Mouse (Mus musculus) limb, embryonic 14.5 days (tissue): Measurements from ENCODE around the gene St6gal1. TPM values are rescaled to one million over a fixed set of nuclear protein-coding genes. Genes with fewer than 3 reads are reported as not detected.

Experiments used
- ATAC-seq: fragments of 200-750 bp; cut with Nextera tagmentation; 2 replicates; pipeline ENCODE4 v1.8.0; 2017; ENCODE audit warnings: low read depth, moderate number of reproducible peaks, moderate TSS enrichment; ENCODE audit not compliant: low FRiP score
- DNase-seq: peaks from one replicate; pipeline ENCODE4 v3.0.0-alpha.2; 2015; ENCODE audit warnings: low spot score
- H3K27ac ChIP-seq: fragments of 300-500 bp; sonication (generic); replicated peaks from 2 replicates; pipeline ENCODE4 v1.5.1; 2014; ENCODE audit warnings: low read depth, mild to moderate bottlenecking, low read length, moderate library complexity, mixed read lengths
- H3K27me3 ChIP-seq: fragments of 300-500 bp; sonication (generic); 2 replicates; pipeline ENCODE4 v1.6.1; 2014; ENCODE audit warnings: low read length, mixed read lengths; ENCODE audit not compliant: control insufficient read depth, insufficient read depth
- H3K36me3 ChIP-seq: fragments of 300-500 bp; sonication (generic); 2 replicates; pipeline ENCODE4 v1.6.1; 2014; ENCODE audit warnings: mild to moderate bottlenecking, low read length, moderate library complexity, mixed read lengths; ENCODE audit not compliant: control insufficient read depth, insufficient read depth
- H3K4me1 ChIP-seq: fragments of 300-500 bp; sonication (generic); 2 replicates; pipeline ENCODE4 v1.6.1; 2014; ENCODE audit warnings: antibody characterized with exemption, low read length, mixed read lengths; ENCODE audit not compliant: control insufficient read depth, insufficient read depth
- H3K4me2 ChIP-seq: fragments of 300-500 bp; sonication (generic); replicated peaks from 2 replicates; pipeline ENCODE4 v1.6.1; 2014; ENCODE audit warnings: low read depth, mild to moderate bottlenecking, low read length, moderate library complexity; ENCODE audit not compliant: severe bottlenecking
- H3K4me3 ChIP-seq: fragments of 300-500 bp; sonication (generic); replicated peaks from 2 replicates; pipeline ENCODE4 v1.5.1; 2014; ENCODE audit warnings: low read length
- H3K9ac ChIP-seq: fragments of 300-500 bp; sonication (generic); 2 replicates; pipeline ENCODE4 v1.6.1; 2014; ENCODE audit warnings: mild to moderate bottlenecking, low read depth, low read length, moderate library complexity; ENCODE audit not compliant: severe bottlenecking
- H3K9me3 ChIP-seq: fragments of 300-500 bp; sonication (generic); 2 replicates; pipeline ENCODE4 v1.6.1; 2016; ENCODE audit warnings: low read length; ENCODE audit not compliant: control insufficient read depth
- POLR2A ChIP-seq: fragments of 200-500 bp; IDR thresholded peaks from 2 replicates; pipeline ENCODE4 v1.8.0; 2012; ENCODE audit warnings: inconsistent platforms, mild to moderate bottlenecking, moderate library complexity, borderline replicate concordance; ENCODE audit not compliant: insufficient read depth, insufficient read length; ENCODE audit errors: extremely low read depth
- WGBS: fragments of 180-500 bp; shearing (Covaris S2); extraction: QIAGEN DNeasy Blood & Tissue Kit; methylation state at CpG from one replicate; pipeline ENCODE4 v1.1.7; 2014; 5-methylcytosine and 5-hydroxymethylcytosine counted together
- polyA plus RNA-seq, 2 experiments: library from polyadenylated mRNA; depleted of rRNA in 1 of 2; stranded (reverse) in 1 of 2; unstranded in 1 of 2; fragments of >200 nt; fragmentation: Nextera tagmentation in 1 of 2; extraction: Ambion mirVana in 1 of 2; gene quantifications; 2 replicates each; pipeline versions ENCODE4 v1.2.1 to v1.2.3; 2012 to 2014

The St6gal1 gene
- polyA plus RNA-seq, 2 experiments: 13.3 to 16.8 TPM

GRCm38 (mm10) chr16:23223166-23223870 lies 1.2 kb upstream of the St6gal1 start:
- Histone ChIP-seq H3K27ac (no peak overlapping the region), H3K36me3 (no peaks in the 10 kb centered on the region), H3K4me2 (peak overlapping the region; percentile 89; the same call in 1 of the 2 replicates), H3K4me1 (peaks cover 7% of the 10 kb centered on the region; the same call in 1 of the 2 replicates), H3K9ac (no peak overlapping the region), H3K4me3 (no peak overlapping the region), H3K9me3 (no peaks in the 10 kb centered on the region), H3K27me3 (no peaks in the 10 kb centered on the region)
- 71% methylated on average over 12 of the region's 12 CpGs for WGBS
- no peak for DNase-seq
- no peak for TF ChIP-seq POLR2A
- no peak for ATAC-seq

- peak overlapping the region; percentile 89 for H3K4me2 ChIP-seq
- peak overlapping the region; percentile 92; the same call in 1 of the 2 replicates for H3K9ac ChIP-seq
- H3K27me3 ChIP-seq: no peaks in the 10 kb centered on the region
- ATAC-seq: no peak
- no peak for TF ChIP-seq POLR2A
- DNase-seq: no peak
- peaks cover 7% of the 10 kb centered on the region; the same call in 1 of the 2 replicates for H3K4me1 ChIP-seq
- peak overlapping the region; percentile 80 for H3K4me3 ChIP-seq
- no peak overlapping the region; the same call in 1 of the 2 replicates for H3K27ac ChIP-seq
- no peaks in the 10 kb centered on the region for H3K36me3 ChIP-seq
- WGBS: 29% methylated on average over 12 of the region's 12 CpGs
- H3K9me3 ChIP-seq: no peaks in the 10 kb centered on the region
Measured at GRCm38 (mm10) chr16:23223871-23224469, 570 bp upstream of the St6gal1 start.

GRCm38 (mm10) chr16:23225069-23225721 lies 655 bp downstream of the St6gal1 start:
- no peaks in the 10 kb centered on the region for H3K9me3 ChIP-seq
- H3K36me3 ChIP-seq: no peaks in the 10 kb centered on the region
- H3K27me3 ChIP-seq: no peaks in the 10 kb centered on the region
- 1% methylated on average over 44 of the region's 46 CpGs for WGBS
- TF ChIP-seq POLR2A: no peak
- DNase-seq: peak; percentile 55
- H3K9ac ChIP-seq: peak overlapping the region; percentile 92
- peak; percentile 70 for ATAC-seq
- peak overlapping the region; percentile 89 for H3K4me2 ChIP-seq
- H3K4me1 ChIP-seq: peaks cover 12% of the 10 kb centered on the region; the same call in 1 of the 2 replicates
- peak overlapping the region; percentile 86 for H3K27ac ChIP-seq
- peak overlapping the region; percentile 80 for H3K4me3 ChIP-seq

- Histone ChIP-seq H3K4me2 (peak overlapping the region; percentile 89), H3K36me3 (no peaks in the 10 kb centered on the region), H3K4me1 (peaks cover 12% of the 10 kb centered on the region; the same call in 1 of the 2 replicates), H3K9ac (peak overlapping the region; percentile 92), H3K27ac (peak overlapping the region; percentile 86), H3K4me3 (peak overlapping the region; percentile 80), H3K9me3 (no peaks in the 10 kb centered on the region), H3K27me3 (no peaks in the 10 kb centered on the region)
- DNase-seq: peak; percentile 73
- WGBS: under 1% methylated on average over 28 of the region's 28 CpGs
- 0 out of 2 replicates have a peak, but pooled peaks have one; percentile 34 for TF ChIP-seq POLR2A
- peak; percentile 31 for ATAC-seq
Measured at GRCm38 (mm10) chr16:23225821-23226600, 1.5 kb downstream of the St6gal1 start.
